Comparison of ENCODE assay signal across 15 mouse cellular contexts in genomic region chr7:127611561-127611960, GRCm38 (mm10). TPM values are rescaled to one million over a fixed set of nuclear protein-coding genes. Genes with fewer than 3 reads are reported as not detected.
"Had no signal": no experiment of that assay in that cellular context is flagged by ENCODE, and none has a peak within 500 bp of the region (broad histone marks: within the 10 kb centered on the region; RNA-seq: fewer than 3 reads in every experiment).

No protein-coding gene starts in this region.

- ATAC-seq: midbrain, embryonic 16.5 days had no signal

- H3K27ac ChIP-seq: kidney, postnatal 0 days; layer of hippocampus, adult 2 months; limb, embryonic 13.5 days; liver, embryonic 14.5 days; neural tube, embryonic 13.5 days; stomach, embryonic 15.5 days had no signal

- H3K4me3 ChIP-seq: layer of hippocampus, adult 2 months; limb, embryonic 13.5 days; neural tube, embryonic 13.5 days; stomach, embryonic 15.5 days had no signal

- H3K27me3 ChIP-seq: limb, embryonic 13.5 days; neural tube, embryonic 13.5 days; stomach, embryonic 15.5 days had no signal

- H3K9me3 ChIP-seq: limb, embryonic 13.5 days; neural tube, embryonic 13.5 days; stomach, embryonic 15.5 days had no signal

- DNase-seq: kidney, adult 9 months; kidney, postnatal 4 days; left cerebral cortex, postnatal 4 days; lung, adult 18-20 months; right cerebral cortex, postnatal 14 days; thymus, adult 2 months; thymus, postnatal 36 days had no signal

- H3K9ac ChIP-seq: limb, embryonic 13.5 days; liver, embryonic 14.5 days; neural tube, embryonic 13.5 days; stomach, embryonic 15.5 days had no signal

- H3K4me2 ChIP-seq: limb, embryonic 13.5 days; neural tube, embryonic 13.5 days; stomach, embryonic 15.5 days had no signal

RNA-seq across cellular contexts. Expression of gene Tmem265, which starts 50.4 kb away (rescaled TPM):
- polyA plus RNA-seq: liver, adult 2 months had no signal
